Mouse (Mus musculus) heart, adult 2 months (tissue): ENCODE data around the gene Inka2. TPM values are rescaled to one million over a fixed set of nuclear protein-coding genes. Genes with fewer than 3 reads are reported as not detected.

Experiments
- DNase-seq, 2 experiments: peaks; one replicate each; pipeline ENCODE4 v3.0.0; 2021
- H3K27ac ChIP-seq: fragments of 200-600 bp; 2 replicates; pipeline ENCODE4 v1.8.1; 2022
- H3K27me3 ChIP-seq: fragments of 200-500 bp; 2 replicates; pipeline ENCODE4 v1.6.1; 2012; ENCODE audit warnings: mild to moderate bottlenecking, low read length, inconsistent platforms, mixed read lengths; ENCODE audit not compliant: control insufficient read depth, insufficient read depth
- H3K36me3 ChIP-seq: fragments of 200-500 bp; 2 replicates; pipeline ENCODE4 v1.6.1; 2012; ENCODE audit warnings: low read length, inconsistent platforms; ENCODE audit not compliant: control insufficient read depth, insufficient read depth
- H3K4me1 ChIP-seq: fragments of 200-500 bp; 2 replicates; pipeline ENCODE4 v1.6.1; 2011; ENCODE audit warnings: low read length; ENCODE audit not compliant: control insufficient read depth, insufficient read depth
- H3K4me3 ChIP-seq: fragments of 200-600 bp; 2 replicates; pipeline ENCODE4 v1.8.1; 2022
- H3K79me2 ChIP-seq: fragments of 200-500 bp; replicated peaks from 2 replicates; pipeline ENCODE4 v1.6.1; 2012; ENCODE audit warnings: mild to moderate bottlenecking, inconsistent platforms, low read length, moderate library complexity, mixed read lengths; ENCODE audit not compliant: control insufficient read depth, insufficient read depth
- H3K9ac ChIP-seq: fragments of 200-500 bp; 2 replicates; pipeline ENCODE4 v1.6.1; 2012; ENCODE audit warnings: low read depth, mild to moderate bottlenecking, control low read depth, inconsistent platforms, low read length, mixed read lengths
- CTCF ChIP-seq: fragments of 200-600 bp; IDR thresholded peaks from 2 replicates; pipeline ENCODE4 v1.8.1; 2022; ENCODE audit warnings: antibody characterized with exemption, mild to moderate bottlenecking, moderate library complexity
- EP300 ChIP-seq: fragments of 200-500 bp; IDR thresholded peaks from 2 replicates; pipeline ENCODE4 v1.6.1; 2011; ENCODE audit warnings: low read depth, low read length, control low read depth; ENCODE audit not compliant: insufficient read depth
- POLR2A ChIP-seq: fragments of 200-500 bp; IDR thresholded peaks from 2 replicates; pipeline ENCODE4 v1.6.1; 2011; ENCODE audit warnings: mild to moderate bottlenecking, low read depth, low read length, control low read depth; ENCODE audit not compliant: insufficient read depth
- WGBS: fragments of 180-500 bp; shearing (Covaris S2); methylation state at CpG from one replicate; pipeline ENCODE4 v1.1.7; 2018; 5-methylcytosine and 5-hydroxymethylcytosine counted together
- intact Hi-C: fragments of 180-260 bp; cut with DNase I; formaldehyde crosslinking; loops from one replicate; pipeline ENCODE4 v1.15.1; 2025
- polyA plus RNA-seq: library from polyadenylated mRNA; depleted of rRNA; stranded (reverse); fragments of >200 nt; gene quantifications from 2 replicates; pipeline ENCODE4 v1.2.3, GENCODE M21; 2012; rRNA removed
- total RNA-seq, 2 experiments: library from RNA; stranded (reverse); gene quantifications; 2 replicates each; pipeline ENCODE4 v1.2.3; 2021

Inka2 gene
- total and polyA plus RNA-seq, 3 experiments: 11.5 to 16.2 (median 16.1) TPM

DNA sequence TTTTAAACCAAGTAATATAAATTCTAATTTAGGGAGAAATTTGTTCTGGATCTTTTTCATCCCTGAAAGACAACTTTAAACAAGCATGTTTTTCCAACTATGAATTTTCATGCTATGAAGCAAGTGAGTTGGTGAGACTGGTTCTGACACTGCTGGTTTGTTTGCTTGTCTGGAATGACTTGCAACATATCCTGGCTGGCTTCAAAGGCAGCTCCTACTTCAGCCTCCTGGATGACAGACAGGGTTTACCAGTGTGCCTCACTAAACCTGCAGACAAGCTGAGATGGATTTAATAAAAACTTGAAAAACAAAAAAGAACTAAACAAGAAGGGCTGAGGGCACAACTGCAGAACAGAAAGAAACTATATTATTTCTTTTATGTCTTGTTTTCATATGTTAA is 53.7 kb downstream of the Inka2 start:
- intact Hi-C loops: no loop called here
- peak overlapping the region; percentile 15 for H3K27ac ChIP-seq

DNA sequence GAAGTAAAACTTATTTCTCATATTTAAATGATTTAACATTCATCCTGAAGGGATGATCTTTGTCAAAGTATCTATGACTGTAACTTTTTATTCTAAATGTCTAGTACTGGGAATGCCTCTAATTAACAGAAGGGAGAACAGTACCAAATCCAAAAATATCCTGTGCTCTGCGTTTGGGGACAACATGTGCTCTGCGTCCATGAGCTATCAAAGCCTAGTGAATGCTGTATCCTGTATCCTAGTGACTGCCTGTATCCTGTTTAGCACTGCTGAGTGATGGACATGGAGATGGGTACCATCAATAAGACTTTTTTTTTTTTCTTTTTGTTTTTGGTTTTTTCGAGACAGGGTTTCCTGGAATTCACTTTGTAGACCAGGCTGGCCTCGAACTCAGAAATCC is 54.3 kb downstream of the Inka2 start:
- intact Hi-C loops: no loop called here
- peaks cover 23% of the 10 kb centered on the region for H3K4me1 ChIP-seq
- DNase-seq: no peak

More for the DNA sequence above, 53.7 kb downstream of the Inka2 start:
- Histone ChIP-seq H3K36me3 (peaks cover 31% of the 10 kb centered on the region), H3K9ac (no peak overlapping the region), H3K4me3 (no peak overlapping the region), H3K4me1 (peaks cover 20% of the 10 kb centered on the region), H3K79me2 (peaks cover 6% of the 10 kb centered on the region), H3K27me3 (no peaks in the 10 kb centered on the region)
- no peak for TF ChIP-seq CTCF
- TF ChIP-seq POLR2A: no peak
- no peak for TF ChIP-seq EP300
- DNase-seq: no peak

GRCm38 (mm10) chr3:105760063-105760462 is 55.7 kb downstream of the Inka2 start:
- no peak overlapping the region for H3K4me3 ChIP-seq
- intact Hi-C loops: no loop called here
- H3K9ac ChIP-seq: no peak overlapping the region
- H3K4me1 ChIP-seq: peaks cover 26% of the 10 kb centered on the region
- H3K27me3 ChIP-seq: no peaks in the 10 kb centered on the region
- no peak overlapping the region for H3K27ac ChIP-seq
- peaks cover 6% of the 10 kb centered on the region for H3K79me2 ChIP-seq
- WGBS: 90% methylated on average over 3 of the region's 3 CpGs
- peaks cover 40% of the 10 kb centered on the region for H3K36me3 ChIP-seq
- DNase-seq: no peak
- no peak for TF ChIP-seq EP300
- no peak for TF ChIP-seq CTCF
- no peak for TF ChIP-seq POLR2A

More for the DNA sequence above, 54.3 kb downstream of the Inka2 start:
- peaks cover 35% of the 10 kb centered on the region for H3K36me3 ChIP-seq
- H3K4me3 ChIP-seq: no peak overlapping the region
- peaks cover 6% of the 10 kb centered on the region for H3K79me2 ChIP-seq
- H3K27me3 ChIP-seq: no peaks in the 10 kb centered on the region
- no peak overlapping the region; the same call in 1 of the 2 replicates for H3K27ac ChIP-seq
- TF ChIP-seq CTCF: no peak
- TF ChIP-seq EP300: no peak
- no peak for TF ChIP-seq POLR2A
- no peak overlapping the region for H3K9ac ChIP-seq
- WGBS: 31% methylated on average over 4 of the region's 4 CpGs

GRCm38 (mm10) chr3:105763132-105763851 is 58.9 kb downstream of the Inka2 start:
- Histone ChIP-seq H3K36me3 (peaks cover 28% of the 10 kb centered on the region), H3K27ac (0 out of 2 replicates have a peak overlapping the region, but pooled peaks have one; percentile 18), H3K79me2 (peaks cover 11% of the 10 kb centered on the region), H3K4me1 (peaks cover 18% of the 10 kb centered on the region), H3K9ac (no peak overlapping the region), H3K4me3 (no peak overlapping the region), H3K27me3 (no peaks in the 10 kb centered on the region)
- 36% methylated on average over 4 of the region's 4 CpGs for WGBS
- TF ChIP-seq CTCF (no peak), EP300 (no peak), POLR2A (no peak)
- DNase-seq: no peak
- intact Hi-C loops: no loop called here

- no peak overlapping the region for H3K9ac ChIP-seq
- peaks cover 14% of the 10 kb centered on the region for H3K79me2 ChIP-seq
- no peak overlapping the region for H3K27ac ChIP-seq
- H3K4me1 ChIP-seq: peaks cover 14% of the 10 kb centered on the region
- TF ChIP-seq CTCF (peak; percentile 22), POLR2A (no peak), EP300 (no peak)
- DNase-seq: no peak
- H3K36me3 ChIP-seq: peaks cover 18% of the 10 kb centered on the region
- intact Hi-C loops: no loop called here
- no peak overlapping the region for H3K4me3 ChIP-seq
- no peaks in the 10 kb centered on the region for H3K27me3 ChIP-seq
- WGBS: 46% methylated on average over 6 of the region's 6 CpGs
These were observed 64.1 kb downstream of the Inka2 start for GRCm38 (mm10) chr3:105768529-105768928.

DNA sequence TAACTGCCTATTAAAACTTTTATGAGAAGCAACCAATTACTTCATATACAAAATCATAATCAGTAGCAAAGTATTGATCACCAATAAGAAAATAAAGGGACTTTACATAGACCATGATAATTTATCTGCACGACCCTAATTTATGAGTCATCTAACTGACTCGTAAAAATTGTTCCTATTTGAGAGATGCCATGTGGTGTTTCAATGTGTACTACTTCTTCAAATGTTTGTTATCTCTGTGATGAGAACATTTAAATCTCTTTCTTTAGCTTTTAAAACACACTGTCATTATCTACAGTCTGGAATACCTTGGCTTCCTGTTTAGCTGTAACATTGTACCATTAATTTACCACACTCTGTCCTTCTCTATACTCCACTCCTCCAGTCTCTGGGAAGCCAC is 65.0 kb downstream of the Inka2 start:
- no peak for DNase-seq
- Histone ChIP-seq H3K9ac (no peak overlapping the region), H3K4me3 (no peak overlapping the region), H3K27ac (no peak overlapping the region), H3K79me2 (peaks cover 14% of the 10 kb centered on the region), H3K27me3 (no peaks in the 10 kb centered on the region), H3K36me3 (peaks cover 14% of the 10 kb centered on the region), H3K4me1 (peaks cover 11% of the 10 kb centered on the region)
- intact Hi-C loops: no loop called here
- WGBS: 37% methylated on average over 2 of the region's 2 CpGs
- no peak for TF ChIP-seq CTCF
- no peak for TF ChIP-seq EP300
- no peak for TF ChIP-seq POLR2A

Other genes with a start within 250 kb of the Inka2 start
- 10 to 100 TPM in 1 of 2 experiments, 1 to 10 TPM in 1; 9.2 to 12.3 TPM for gene Ddx20, start 17.0 kb upstream of the Inka2 start, total RNA-seq
- gene Ddx20, start 17.0 kb upstream of the Inka2 start, polyA plus RNA-seq: 4.1 and 6.5 TPM in 2 replicates
- 100 to 1,000 TPM; 101 to 113 TPM for gene Rap1a, start 96.7 kb downstream of the Inka2 start, total RNA-seq
- gene Rap1a, start 96.7 kb downstream of the Inka2 start, polyA plus RNA-seq: 12.8 and 34.5 TPM in 2 replicates
- not detected for gene Adora3, start 166.3 kb downstream of the Inka2 start, total RNA-seq
- 0.37 and 0.94 TPM in 2 replicates for gene Adora3, start 166.3 kb downstream of the Inka2 start, polyA plus RNA-seq
- under 1 TPM in 1 of 2 experiments, not detected in 1; 0.31 TPM for gene Tmigd3, start 166.3 kb downstream of the Inka2 start, total RNA-seq
- gene Tmigd3, start 166.3 kb downstream of the Inka2 start, polyA plus RNA-seq: 0.35 TPM in 1 of 2 replicates, not detected in the other
- gene I830077J02Rik, start 228.1 kb downstream of the Inka2 start, total RNA-seq: 1 to 10 TPM in 1 of 2 experiments, under 1 TPM in 1; 0.97 to 2.3 TPM
- 0.72 and 0.76 TPM in 2 replicates for gene I830077J02Rik, start 228.1 kb downstream of the Inka2 start, polyA plus RNA-seq